Mouse (Mus musculus) frontal cortex, postnatal 14 days (tissue): ENCODE measurements around the gene Spg7.
"Not testable (repeated sequence)": the region's sequence is repeated elsewhere in the genome, so short reads cannot be mapped to it uniquely, and the experiment has no call there.

Source experiments
- DNase-seq, 2 experiments: peaks; one replicate each; pipeline ENCODE4 v3.0.0; 2022; ENCODE audit warnings: low spot score in 2 of 2

Gene Spg7

DNA sequence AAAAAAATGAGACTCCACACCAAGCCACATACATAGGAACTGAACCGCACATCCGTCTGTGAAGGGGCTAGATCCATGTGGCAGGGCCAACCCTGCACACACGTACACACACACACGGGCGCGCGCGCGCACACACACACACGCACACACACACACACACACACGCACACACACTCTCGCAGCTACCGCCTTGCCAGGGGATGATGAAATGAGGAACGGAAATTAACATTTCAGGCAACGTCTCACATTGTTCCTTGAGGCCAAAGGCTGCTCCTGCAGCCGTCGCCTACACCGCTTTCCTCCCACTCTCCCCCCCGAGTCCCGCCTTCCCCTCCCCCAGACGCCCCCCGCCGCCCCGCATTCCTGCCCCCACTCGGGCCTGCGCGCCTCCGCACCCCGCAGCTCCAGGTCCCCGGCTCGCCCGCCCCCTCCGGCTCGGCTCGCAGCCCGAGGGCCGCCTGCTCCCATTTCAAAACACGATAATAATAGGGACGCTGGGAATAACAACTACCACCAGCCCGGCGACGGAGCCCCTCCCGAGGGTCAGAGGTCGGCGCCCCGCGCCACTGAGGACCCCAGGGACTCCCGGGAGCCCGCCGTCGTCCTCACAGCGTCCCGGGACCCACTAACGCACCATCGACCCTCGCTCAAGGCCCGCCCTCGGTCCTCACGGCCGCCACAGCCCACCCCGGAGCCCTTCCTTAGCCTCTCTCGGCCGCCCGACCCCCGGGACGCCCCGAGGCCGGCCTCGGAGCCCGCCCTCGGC lies 21.6 kb upstream of the Spg7 start:
- peak; percentile 37 to 42 for DNase-seq

GRCm38 (mm10) chr8:123041774-123042105 lies 21.0 kb upstream of the Spg7 start:
- DNase-seq, result no peak

DNA sequence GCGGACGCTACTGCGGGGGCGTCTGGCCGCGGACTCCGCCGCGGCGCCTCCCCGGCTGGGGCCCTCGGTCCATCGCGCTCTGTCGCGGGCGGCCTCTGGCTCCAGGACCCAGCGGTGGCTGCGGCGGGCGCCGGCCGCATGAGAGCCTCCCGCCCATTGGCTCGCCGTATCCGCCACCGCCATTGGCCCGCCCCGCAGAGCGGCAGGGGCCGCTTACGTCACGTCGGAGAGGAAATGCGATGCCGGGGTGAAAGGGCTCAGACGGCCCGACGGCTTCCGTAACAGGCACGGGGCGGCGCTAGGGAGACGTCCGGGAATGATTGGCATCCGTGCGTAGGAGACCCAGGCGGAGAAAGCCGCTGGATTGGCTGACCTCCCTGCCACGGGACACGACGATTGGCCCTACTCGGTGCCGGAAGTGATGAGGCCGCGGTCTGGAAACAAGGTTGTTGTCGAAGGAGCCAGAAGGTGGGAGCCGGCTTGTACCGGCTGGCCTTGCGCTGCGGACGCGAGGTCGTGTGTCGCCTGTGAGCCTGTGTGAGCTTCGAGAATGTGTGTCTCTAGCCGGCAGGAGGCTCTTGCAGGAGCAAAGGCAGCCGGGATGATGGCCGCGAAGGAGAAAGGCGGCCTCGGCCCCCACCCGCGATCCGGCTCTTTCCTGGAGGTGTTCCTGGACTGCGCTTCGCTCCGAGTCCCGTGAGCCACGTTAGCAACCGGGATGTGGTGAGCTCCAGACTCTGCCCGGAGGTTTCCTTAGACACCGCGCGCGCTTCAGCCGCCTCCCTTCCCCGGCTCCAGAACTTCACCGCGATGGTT lies 20.4 kb upstream of the Spg7 start, which contains the start of gene Ankrd11:
Gene Ankrd11, minus strand, starts transcription at position 120 of the 816 bp plus-strand sequence.
- peak; percentile 100 for DNase-seq

DNA sequence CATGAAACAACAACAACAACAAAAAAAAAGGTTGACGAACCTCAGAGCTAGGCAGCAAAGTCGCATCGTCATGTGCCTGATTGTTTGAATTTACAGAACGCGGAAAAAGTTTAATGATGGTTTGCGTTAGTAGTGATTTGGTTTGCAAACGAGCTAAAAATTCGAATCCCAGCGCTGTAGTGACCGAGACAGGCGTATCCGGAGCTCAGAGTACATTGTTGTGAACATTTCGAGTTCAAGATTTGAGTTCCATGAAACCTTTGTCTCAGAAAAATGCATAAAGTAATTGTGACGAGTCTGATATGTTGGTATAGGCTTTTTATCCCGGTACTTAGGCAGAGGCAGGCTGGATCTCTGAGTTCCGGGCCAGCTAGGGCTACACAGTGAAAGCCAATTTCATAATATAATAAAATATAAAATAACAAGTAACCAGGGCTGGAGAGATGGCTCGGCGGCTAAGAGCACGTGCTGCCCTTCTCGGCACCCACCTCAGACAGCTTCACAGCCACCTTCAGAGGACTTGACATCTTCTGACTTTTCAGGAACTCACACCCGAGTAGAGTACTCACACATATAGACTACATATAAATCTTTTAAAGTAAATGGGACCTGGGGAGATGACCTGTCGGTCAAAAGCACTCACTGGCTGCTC lies 19.6 kb upstream of the Spg7 start:
- DNase-seq, result no peak

- no peak for DNase-seq
Observed at GRCm38 (mm10) chr8:123043941-123044340, 18.8 kb upstream of the Spg7 start.

- not testable (repeated sequence) for DNase-seq
Observed at GRCm38 (mm10) chr8:123044743-123045425, 17.9 kb upstream of the Spg7 start.

DNA sequence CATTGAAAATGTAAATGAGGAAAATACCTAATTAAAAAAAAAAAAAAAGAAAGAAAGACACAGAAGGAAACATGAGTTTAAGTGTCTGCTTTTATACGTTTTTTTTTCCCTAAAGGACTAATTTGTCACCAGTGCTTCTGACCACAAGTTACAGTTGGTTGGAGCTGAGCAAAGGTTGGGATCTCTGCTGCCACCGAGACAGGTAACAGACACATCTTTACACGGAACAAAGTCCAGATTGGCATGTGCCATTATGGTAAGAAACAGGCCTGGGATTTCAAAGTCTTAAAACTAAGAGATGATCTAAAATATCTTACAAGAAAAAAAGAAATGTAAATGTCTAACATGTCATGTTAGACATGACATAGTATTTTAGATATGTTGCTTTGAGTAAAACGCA lies 16.0 kb upstream of the Spg7 start:
- no peak for DNase-seq

DNA sequence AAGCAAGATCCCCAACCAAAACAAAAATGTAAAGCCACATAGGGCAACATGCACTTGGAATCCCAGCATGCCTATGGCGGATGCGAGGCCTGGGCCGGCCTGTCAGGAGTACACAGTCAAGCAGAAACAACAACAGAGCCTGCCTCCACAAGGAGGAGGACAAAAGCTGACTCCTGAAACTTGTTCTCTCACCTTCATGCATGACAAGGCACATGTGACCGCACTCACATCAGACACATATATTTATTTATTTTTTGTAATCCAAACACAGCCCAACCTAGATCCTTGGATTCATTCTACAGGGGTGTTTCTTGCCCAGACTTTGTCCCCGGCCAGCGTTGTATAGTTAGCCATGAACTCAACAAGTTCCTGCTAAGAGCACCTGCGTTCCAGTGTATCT lies 14.9 kb upstream of the Spg7 start:
- DNase-seq, result no peak

DNA sequence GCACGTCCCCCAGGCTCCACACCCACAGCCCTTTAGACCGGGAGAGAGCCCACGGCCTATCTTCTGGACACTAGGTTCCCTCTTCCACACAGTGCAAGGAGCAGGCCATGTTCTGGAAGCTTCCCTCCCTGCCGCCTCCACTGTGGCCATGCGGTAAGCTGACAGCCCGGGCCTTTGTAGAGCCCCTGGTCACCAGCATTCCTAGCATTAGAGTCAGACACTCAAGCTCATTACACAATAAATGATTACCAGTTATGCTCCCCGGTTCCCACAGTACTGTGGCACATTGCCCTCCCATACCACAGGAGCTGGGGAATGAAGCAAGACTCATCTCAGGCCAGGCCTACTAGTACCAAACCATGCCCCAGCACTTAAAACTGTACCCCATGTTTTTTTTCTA lies 14.3 kb upstream of the Spg7 start:
- no peak for DNase-seq

GRCm38 (mm10) chr8:123051458-123051857 lies 11.3 kb upstream of the Spg7 start:
- no peak for DNase-seq

DNA sequence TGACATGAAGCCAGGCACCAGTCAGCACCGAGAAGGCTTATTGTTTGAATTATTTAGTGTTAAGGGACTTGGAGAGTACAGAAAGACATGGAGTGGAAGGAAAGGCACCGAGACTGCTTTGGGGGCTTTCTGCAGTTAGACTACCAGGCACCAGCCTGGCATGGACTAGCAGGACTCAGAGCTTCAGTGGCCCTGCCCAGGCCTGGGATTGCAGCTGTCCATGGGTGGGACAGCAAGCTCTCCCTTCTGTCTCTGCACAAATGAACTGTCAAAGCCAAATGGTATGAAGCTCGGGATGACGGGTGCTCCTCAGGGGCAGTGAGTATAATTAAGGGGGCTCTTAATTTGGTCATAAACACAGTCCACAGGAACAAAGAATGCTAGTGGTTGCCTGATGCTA lies 1.3 kb downstream of the Spg7 start:
- no peak for DNase-seq

GRCm38 (mm10) chr8:123064809-123065213 lies 2.1 kb downstream of the Spg7 start:
- no peak for DNase-seq

DNA sequence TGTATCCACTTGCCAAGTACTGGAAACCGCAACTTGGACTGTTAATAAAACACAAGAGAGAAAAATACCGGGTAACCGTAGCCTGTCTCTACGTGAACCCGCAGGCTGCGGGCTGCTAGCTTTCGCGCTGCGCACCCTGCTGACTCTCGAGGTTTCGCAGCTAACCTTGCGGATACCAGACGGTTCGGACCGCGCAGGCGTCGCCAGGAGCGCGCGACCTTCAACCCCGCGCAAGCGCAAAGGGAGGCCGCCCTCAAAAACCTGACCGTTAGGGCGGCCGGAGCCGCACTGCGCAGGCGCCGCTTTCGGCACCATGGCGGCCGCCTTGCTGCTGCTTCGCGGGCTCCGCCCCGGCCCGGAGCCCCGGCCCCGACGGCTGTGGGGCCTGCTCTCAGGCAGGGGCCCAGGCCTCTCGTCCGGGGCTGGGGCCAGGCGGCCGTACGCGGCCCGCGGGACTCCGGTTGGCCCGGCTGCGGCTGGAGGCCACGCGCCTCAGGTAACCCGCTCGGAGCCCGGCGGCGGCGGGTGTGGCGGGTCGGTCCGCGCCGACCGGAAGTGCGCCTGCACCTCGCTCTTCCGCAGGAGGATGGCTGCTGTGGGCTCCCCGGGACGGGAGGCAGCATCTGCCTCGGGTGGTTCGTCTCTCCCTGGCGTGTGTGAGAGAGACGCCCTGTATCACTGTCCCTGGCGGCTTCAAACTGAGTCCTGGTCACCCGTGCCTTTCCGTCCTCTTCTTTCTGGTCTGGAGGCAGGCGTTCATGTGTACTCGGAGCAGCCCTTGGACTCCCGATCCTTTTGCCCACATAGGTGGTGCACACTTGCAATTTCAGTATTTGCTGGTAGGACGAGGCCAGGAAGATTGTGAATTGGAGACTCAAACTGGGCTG lies 2.7 kb downstream of the Spg7 start:
- DNase-seq, result peak; percentile 87 to 94

- DNase-seq, result no peak
Observed at GRCm38 (mm10) chr8:123066101-123066683, 3.5 kb downstream of the Spg7 start.

DNA sequence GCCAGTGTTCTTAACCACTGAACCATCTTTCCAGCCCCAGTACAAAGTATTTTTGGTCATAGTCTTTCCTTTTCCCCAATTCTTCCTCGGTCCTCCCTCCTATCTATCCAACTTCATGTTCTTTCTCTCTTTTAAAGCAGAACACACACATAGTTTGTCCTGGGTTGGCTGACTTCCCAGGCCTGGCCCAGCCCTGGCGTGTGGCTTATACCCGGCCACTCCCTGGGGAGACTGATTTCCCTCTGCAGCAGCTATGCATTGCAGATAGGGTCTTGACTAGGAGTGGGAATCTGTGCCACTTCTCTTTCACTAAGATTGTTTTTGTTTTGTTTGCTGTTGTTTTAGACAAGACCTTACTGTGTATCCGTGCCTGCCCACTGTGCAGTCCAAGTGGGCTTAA lies 8.4 kb downstream of the Spg7 start:
- DNase-seq, result no peak

DNA sequence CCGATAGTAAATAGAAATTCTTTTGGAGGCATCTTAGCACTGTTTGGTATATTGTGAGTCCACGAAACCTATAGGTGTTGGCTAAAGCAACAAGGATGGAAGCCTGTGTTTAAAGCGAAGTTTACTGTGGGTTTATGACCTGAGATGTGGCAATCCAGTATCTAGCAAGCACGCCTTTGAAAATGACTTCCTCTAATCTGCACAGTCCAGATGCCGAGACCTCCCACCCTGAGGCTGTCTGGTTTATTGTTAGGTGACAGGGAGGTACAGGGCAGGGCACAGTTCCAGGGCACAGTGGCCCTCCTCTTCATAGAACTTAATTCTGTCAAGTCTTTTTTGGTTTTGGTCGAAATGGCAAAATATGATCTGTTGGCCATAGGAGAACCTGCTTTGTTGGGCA lies 14.5 kb downstream of the Spg7 start:
- no peak for DNase-seq

DNA sequence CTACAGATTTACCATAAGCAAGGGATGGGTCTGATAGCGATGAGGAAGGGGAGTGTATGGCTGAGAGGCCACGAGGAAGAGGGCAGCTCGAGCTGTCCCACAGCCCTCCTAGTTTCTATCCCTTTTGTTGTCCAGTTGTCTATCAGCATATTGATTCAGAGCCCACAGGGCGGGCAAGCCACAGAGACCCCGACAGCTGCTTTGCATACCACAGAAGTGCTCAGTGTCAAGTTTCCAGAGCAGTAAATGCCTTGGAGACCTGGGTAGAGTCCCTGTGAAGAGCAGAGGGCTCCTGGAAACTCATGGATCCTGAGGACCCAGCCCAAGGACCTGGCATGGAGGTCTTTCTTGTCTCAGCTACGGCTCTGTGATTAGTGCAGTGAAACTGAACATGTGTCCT lies 20.3 kb downstream of the Spg7 start:
- DNase-seq, result no peak

DNA sequence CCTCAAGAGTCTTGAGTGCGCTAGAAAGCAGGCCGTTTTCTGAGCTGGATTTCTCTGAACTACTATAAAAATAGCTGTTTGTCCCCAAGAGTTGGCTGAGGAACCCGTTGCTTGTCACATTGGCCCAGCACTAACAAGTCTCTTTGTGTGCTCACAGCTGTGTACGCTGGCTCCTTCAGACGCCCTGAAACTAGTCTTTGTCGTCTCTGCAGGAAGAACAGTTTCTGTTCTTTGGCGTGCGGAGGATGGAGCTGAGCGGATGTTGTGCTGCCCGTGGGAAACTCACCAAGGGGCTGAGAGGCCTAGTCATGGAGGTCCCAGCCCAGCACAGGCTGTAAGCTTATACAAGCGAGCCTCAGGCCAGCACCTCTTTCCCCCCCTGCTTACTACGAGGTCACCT lies 20.9 kb downstream of the Spg7 start:
- peak in 1 of 2 experiments; percentile 58 for DNase-seq

DNA sequence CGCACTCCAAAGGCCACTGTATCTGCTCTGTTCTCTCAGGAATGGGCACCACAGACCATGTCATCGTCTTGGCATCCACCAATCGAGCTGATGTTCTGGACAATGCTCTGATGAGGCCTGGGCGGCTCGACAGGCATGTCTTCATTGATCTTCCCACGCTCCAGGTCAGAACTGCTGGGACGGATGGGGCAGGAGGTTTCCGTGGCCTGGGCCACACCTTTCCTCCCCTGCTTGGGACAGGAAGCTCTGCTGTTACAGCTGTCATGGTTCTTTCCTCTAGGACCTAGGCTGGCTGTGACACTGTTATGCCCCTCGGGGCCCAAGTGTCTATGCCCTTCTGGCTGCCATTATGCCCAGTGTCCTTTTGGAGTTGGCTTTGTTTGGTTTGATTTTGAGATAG lies 24.5 kb downstream of the Spg7 start:
- DNase-seq, result no peak

DNA sequence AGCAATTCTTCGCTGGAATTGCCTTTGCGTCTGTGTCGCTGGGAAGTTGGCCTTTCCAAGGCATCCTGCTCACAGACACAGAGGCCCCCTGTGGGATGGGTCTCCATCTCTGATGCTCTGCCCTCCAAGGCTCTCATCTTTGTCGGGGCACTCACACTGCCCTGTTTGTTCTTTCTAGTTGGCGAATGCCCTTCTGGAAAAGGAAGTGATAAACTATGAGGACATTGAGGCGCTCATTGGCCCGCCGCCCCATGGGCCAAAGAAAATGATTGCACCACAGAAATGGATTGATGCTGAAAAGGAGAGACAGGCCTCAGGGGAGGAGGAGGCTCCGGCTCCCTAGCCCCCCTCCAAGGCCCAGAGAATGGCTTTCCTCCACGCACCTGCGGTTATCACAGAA lies 34.5 kb downstream of the Spg7 start:
- DNase-seq, result peak in 1 of 2 experiments; percentile 49
